Mouse (Mus musculus): ENCODE results near the gene Cd300lb. TPM values are rescaled to one million over a fixed set of nuclear protein-coding genes. Genes with fewer than 3 reads are reported as not detected.
A peak's percentile ranks its signal among the peaks of the same experiment; 100 is the strongest.

Cd300lb gene
- polyA plus RNA-seq, 1 experiment: 17.5 TPM

DNA sequence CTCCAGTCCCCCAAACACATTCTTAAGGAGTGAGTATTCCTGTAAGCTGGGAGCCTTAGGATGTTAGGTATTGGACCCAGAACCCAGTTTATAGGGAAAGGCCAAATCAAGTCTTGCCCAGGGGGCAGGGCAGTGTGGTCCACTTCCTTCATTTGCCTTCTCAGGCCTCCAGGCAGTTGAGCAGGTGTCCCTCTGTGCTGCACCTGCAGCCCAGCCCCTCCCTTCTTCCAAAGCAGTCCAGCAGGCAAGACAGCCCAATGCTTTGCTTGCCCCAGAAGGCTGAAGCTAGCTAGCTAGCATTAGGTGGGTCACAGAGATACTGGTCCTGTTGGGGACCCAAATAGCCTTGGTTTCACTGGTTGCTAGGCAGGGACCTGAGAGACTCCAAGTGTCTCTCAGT, 54.0 kb downstream of the Cd300lb start:
- TF ChIP-seq POLR2A (IDR thresholded peaks at IDR 0.05; ENCODE audit: borderline replicate concordance, control insufficient read depth, low read depth, low read length) (no peak), CTCF (IDR thresholded peaks at IDR 0.05; ENCODE audit: control insufficient read depth, insufficient read depth, low read length) (no peak)
- H3K27ac ChIP-seq (ENCODE audit: control insufficient read depth, insufficient read depth, low read depth, low read length, poor library complexity): peak overlapping the region; percentile 66
- H3K4me1 ChIP-seq (ENCODE audit: control insufficient read depth, insufficient read depth, low read length): peaks cover 20% of the 10 kb centered on the region
- no peak overlapping the region for H3K4me3 ChIP-seq (replicated peaks; ENCODE audit: control insufficient read depth, low read depth, low read length)

DNA sequence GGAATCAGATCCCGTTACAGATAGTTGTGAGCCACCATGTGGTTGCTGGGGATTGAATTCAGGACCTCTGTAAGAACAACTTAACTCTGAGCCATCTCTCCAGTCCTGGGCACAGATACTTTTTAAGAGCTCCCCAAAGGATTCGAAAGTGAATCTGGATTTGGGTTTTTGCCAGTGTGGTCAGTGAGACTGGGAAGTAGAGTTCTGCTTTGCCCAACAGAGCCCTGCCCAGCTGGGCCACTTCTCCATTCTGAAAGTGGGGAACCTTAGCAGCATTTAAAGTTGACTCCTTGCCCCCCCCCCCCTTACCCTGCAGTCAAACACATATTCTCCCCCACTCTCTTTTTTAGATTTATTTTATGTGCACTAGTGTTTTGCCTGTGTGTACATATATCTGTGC, 54.5 kb downstream of the Cd300lb start:
- TF ChIP-seq POLR2A (IDR thresholded peaks at IDR 0.05; ENCODE audit: borderline replicate concordance, control insufficient read depth, low read depth, low read length) (no peak), CTCF (IDR thresholded peaks at IDR 0.05; ENCODE audit: control insufficient read depth, insufficient read depth, low read length) (no peak)
- Histone ChIP-seq H3K4me3 (replicated peaks; ENCODE audit: control insufficient read depth, low read depth, low read length) (no peak overlapping the region), H3K4me1 (ENCODE audit: control insufficient read depth, insufficient read depth, low read length) (peaks cover 20% of the 10 kb centered on the region), H3K27ac (ENCODE audit: control insufficient read depth, insufficient read depth, low read depth, low read length, poor library complexity) (peak overlapping the region; percentile 66; the same call in 1 of the 2 replicates)
- WGBS: 13% methylated on average over 2 of the region's 2 CpGs

DNA sequence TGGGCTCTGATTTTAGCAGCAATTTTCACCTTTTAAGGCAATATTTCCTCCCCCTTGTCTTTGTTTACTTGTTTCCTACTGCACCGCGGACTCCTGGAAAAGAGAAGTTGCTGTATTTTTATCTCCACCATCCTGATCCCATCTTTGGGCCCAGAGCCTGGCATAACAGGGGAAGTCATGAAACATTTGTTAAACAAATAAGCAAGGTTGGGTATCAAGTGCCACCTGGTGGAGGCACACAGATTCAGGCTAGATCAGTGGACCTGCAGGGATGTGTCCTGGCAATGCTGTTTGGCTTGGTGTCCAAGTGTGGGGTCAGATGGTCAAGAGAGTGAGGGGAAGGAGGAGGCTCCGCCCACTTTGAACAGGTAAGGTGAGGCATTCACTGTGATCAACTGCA, 57.0 kb downstream of the Cd300lb start:
- no peak overlapping the region for H3K27ac ChIP-seq (ENCODE audit: control insufficient read depth, insufficient read depth, low read depth, low read length, poor library complexity)
- 23% methylated on average over 3 of the region's 3 CpGs for WGBS
- H3K4me3 ChIP-seq (replicated peaks; ENCODE audit: control insufficient read depth, low read depth, low read length): no peak overlapping the region
- H3K4me1 ChIP-seq (ENCODE audit: control insufficient read depth, insufficient read depth, low read length): peaks cover 12% of the 10 kb centered on the region
- no peak for TF ChIP-seq POLR2A (IDR thresholded peaks at IDR 0.05; ENCODE audit: borderline replicate concordance, control insufficient read depth, low read depth, low read length)
- TF ChIP-seq CTCF (IDR thresholded peaks at IDR 0.05; ENCODE audit: control insufficient read depth, insufficient read depth, low read length): peak; percentile 57

DNA sequence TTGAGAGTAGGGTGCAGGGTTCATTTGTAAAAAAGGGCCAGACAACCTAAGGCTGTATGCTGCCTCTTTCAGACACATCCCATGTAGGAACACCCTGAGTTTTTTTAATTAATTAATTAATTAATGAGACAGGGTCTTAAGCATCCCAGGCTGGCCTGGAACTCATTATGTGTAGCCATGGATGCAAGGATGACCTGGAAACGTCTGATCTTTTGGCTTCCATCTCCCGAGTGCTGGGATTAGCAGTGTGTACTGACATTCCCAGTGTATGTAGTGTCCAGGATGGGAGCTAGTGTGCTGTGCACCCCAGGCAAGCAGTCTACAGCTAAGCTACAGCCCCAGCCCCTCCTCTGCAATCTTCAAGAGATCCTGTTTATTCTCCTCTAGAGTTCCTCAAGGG, 57.6 kb downstream of the Cd300lb start:
- TF ChIP-seq POLR2A (IDR thresholded peaks at IDR 0.05; ENCODE audit: borderline replicate concordance, control insufficient read depth, low read depth, low read length): no peak
- no peak for TF ChIP-seq CTCF (IDR thresholded peaks at IDR 0.05; ENCODE audit: control insufficient read depth, insufficient read depth, low read length)
- Histone ChIP-seq H3K4me3 (replicated peaks; ENCODE audit: control insufficient read depth, low read depth, low read length) (no peak overlapping the region), H3K4me1 (ENCODE audit: control insufficient read depth, insufficient read depth, low read length) (peaks cover 12% of the 10 kb centered on the region), H3K27ac (ENCODE audit: control insufficient read depth, insufficient read depth, low read depth, low read length, poor library complexity) (no peak overlapping the region)
- 84% methylated on average over 2 of the region's 2 CpGs for WGBS

DNA sequence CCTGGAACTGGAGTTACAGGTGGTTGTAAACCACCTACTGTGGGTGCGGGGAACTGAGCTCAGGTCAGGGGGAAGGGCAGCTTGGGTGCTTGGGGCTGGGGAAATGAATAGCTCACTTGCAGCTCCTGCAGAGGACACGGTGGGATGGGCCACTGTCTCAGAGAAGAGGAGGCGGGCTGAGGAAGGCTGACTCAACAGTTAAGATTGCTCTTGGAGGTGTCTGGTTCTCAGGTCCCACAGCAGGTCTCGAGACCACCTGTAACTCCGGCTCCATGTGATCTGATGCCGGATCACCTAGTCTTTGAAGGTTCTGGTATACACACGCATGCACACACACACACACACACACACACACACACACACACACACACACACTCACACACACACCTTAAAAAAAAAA, 58.0 kb downstream of the Cd300lb start:
- Histone ChIP-seq H3K4me1 (ENCODE audit: control insufficient read depth, insufficient read depth, low read length) (peaks cover 12% of the 10 kb centered on the region), H3K4me3 (replicated peaks; ENCODE audit: control insufficient read depth, low read depth, low read length) (no peak overlapping the region), H3K27ac (ENCODE audit: control insufficient read depth, insufficient read depth, low read depth, low read length, poor library complexity) (peak overlapping the region; percentile 48; the same call in 1 of the 2 replicates)
- no peak for TF ChIP-seq POLR2A (IDR thresholded peaks at IDR 0.05; ENCODE audit: borderline replicate concordance, control insufficient read depth, low read depth, low read length)
- TF ChIP-seq CTCF (IDR thresholded peaks at IDR 0.05; ENCODE audit: control insufficient read depth, insufficient read depth, low read length): no peak
- 68% methylated on average over 7 of the region's 7 CpGs for WGBS

DNA sequence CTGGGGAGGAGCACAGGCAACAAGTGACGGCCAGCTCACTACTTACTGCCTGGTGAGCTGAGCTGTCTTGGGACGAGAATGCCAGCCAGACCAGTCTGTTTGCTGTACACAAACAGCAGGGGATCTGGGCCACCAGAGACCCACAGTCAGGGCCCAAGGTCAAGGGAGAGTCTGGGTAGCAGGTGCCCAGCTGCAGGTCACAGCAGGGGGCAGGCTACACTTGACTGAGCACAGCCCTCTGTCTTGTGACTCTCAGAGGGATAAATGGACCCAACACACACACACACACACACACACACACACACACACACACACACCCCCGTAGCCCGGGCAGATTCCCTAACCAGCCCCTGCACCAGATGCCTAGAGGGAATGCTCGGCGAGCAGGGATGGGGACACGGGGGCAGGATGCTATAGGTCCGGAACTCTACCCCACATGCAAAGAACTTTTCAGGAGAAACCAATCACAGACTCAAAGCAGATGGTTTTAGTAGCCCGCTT, 58.8 kb downstream of the Cd300lb start:
- H3K27ac ChIP-seq (ENCODE audit: control insufficient read depth, insufficient read depth, low read depth, low read length, poor library complexity): peak overlapping the region; percentile 64
- TF ChIP-seq POLR2A (IDR thresholded peaks at IDR 0.05; ENCODE audit: borderline replicate concordance, control insufficient read depth, low read depth, low read length) (no peak), CTCF (IDR thresholded peaks at IDR 0.05; ENCODE audit: control insufficient read depth, insufficient read depth, low read length) (no peak)
- 75% methylated on average over 9 of the region's 9 CpGs for WGBS
- H3K4me1 ChIP-seq (ENCODE audit: control insufficient read depth, insufficient read depth, low read length): peaks cover 11% of the 10 kb centered on the region
- H3K4me3 ChIP-seq (replicated peaks; ENCODE audit: control insufficient read depth, low read depth, low read length): no peak overlapping the region

DNA sequence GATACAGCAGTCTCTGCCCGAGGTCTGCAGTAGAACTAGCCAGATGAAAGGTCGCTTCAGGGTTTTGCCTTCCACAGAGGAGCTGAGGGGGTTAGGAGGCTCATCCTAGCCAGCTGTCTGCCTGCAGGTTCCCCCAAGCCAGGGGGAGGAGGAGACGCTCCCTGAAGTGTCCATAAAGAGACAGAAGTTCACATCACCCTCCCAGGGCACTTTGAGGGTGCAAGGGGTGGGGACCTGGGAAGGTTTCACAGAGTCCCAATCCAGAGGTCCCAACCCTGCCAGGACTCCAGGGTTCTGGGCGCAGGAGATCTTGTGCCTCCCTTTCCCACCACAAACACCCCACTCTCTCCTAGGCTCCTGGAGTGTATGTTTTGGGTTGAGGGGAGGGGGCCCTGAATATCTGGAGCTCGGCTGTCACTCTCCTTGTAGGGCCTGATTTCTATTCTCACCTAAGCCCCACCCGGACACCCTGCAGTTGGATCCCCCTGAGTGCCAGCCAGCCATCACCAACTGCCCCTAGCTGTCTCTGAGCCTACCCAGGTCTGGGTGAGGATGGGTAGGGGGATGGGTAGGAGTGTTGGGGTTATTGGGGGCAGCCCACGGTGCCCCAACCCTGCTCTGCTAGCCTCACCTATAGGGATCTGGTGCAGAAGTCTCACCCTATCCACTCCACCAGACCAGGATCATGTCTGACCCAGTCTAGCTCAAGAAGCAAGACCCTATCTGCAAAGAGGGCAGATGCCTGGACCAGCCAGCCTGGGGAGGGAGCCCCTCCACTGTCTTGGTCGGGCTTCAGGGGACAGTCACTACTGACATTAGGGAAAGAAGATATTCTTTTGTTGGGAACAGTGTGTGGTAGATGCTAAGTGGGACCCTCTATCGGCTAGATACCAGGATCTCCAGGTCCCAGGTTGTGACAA, 59.7 kb downstream of the Cd300lb start:
- Histone ChIP-seq H3K4me1 (ENCODE audit: control insufficient read depth, insufficient read depth, low read length) (peaks cover 7% of the 10 kb centered on the region; the same call in 1 of the 2 replicates), H3K4me3 (replicated peaks; ENCODE audit: control insufficient read depth, low read depth, low read length) (no peak overlapping the region), H3K27ac (ENCODE audit: control insufficient read depth, insufficient read depth, low read depth, low read length, poor library complexity) (peak overlapping the region; percentile 56; the same call in 1 of the 2 replicates)
- TF ChIP-seq POLR2A (IDR thresholded peaks at IDR 0.05; ENCODE audit: borderline replicate concordance, control insufficient read depth, low read depth, low read length) (no peak), CTCF (IDR thresholded peaks at IDR 0.05; ENCODE audit: control insufficient read depth, insufficient read depth, low read length) (no peak)
- WGBS: 75% methylated on average over 9 of the region's 9 CpGs

DNA sequence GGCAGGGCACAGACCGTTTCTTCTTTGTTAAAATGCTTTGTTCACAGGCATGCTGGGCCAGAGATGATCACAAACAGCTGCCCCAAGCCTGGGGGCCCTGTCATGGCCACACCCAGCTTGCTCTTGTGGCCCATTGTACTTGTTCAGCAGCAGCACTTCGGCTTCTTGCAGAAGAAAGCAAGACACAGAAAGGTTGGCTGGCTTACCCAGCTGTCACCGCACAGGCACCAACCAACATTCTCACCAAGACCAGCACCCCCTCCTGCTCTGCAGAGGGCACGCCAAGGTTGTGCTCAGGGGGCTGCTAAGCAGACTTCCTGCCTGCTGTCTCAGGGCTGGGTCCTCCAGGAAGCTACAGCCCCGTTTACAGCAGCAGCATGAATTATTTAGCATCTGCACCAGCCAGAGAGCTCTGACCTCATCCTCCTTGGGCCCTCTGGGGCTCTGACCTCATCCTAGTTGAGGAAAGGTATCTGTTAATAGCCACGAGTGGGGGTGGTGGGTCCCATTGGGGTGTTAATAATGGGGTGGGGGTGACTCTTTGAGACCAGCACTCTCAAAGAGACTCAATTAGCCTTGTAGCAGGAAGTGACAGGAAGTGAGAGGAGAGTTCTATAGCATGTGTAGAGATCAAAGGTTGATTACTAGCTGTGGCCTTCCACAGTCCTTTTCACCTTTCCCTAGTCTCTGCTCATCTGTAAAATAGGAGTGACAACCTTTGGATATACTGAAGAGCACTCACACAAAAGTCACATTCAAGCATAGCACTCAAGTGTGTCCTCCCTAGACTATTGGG, 61.0 kb downstream of the Cd300lb start:
- Histone ChIP-seq H3K4me3 (replicated peaks; ENCODE audit: control insufficient read depth, low read depth, low read length) (no peak overlapping the region), H3K27ac (ENCODE audit: control insufficient read depth, insufficient read depth, low read depth, low read length, poor library complexity) (peak overlapping the region; percentile 71), H3K4me1 (ENCODE audit: control insufficient read depth, insufficient read depth, low read length) (peaks cover 7% of the 10 kb centered on the region; the same call in 1 of the 2 replicates)
- 32% methylated on average over 6 of the region's 6 CpGs for WGBS
- no peak for TF ChIP-seq CTCF (IDR thresholded peaks at IDR 0.05; ENCODE audit: control insufficient read depth, insufficient read depth, low read length)
- no peak for TF ChIP-seq POLR2A (IDR thresholded peaks at IDR 0.05; ENCODE audit: borderline replicate concordance, control insufficient read depth, low read depth, low read length)

Other genes with a start within 250 kb of the Cd300lb start
- gene Dnaic2, start 207.0 kb downstream of the Cd300lb start, polyA plus RNA-seq (2011; ENCODE audit: insufficient read depth, insufficient read length, low replicate concordance, missing spikeins): not detected in 2 replicates
- gene Kif19a, start 169.0 kb downstream of the Cd300lb start, polyA plus RNA-seq (2011; ENCODE audit: insufficient read depth, insufficient read length, low replicate concordance, missing spikeins): 0.84 and 6.3 TPM in 2 replicates
- not detected in 2 replicates for gene Btbd17, start 138.4 kb downstream of the Cd300lb start, polyA plus RNA-seq (2011; ENCODE audit: insufficient read depth, insufficient read length, low replicate concordance, missing spikeins)
- not detected in 2 replicates for gene Gpr142, start 135.5 kb downstream of the Cd300lb start, polyA plus RNA-seq (2011; ENCODE audit: insufficient read depth, insufficient read length, low replicate concordance, missing spikeins)
- gene Gprc5c, start 83.2 kb downstream of the Cd300lb start, polyA plus RNA-seq (2011; ENCODE audit: insufficient read depth, insufficient read length, low replicate concordance, missing spikeins): 1.1 and 1.4 TPM in 2 replicates
- 4.7 and 15.1 TPM in 2 replicates for gene Cd300a, start 44.3 kb downstream of the Cd300lb start, polyA plus RNA-seq (2011; ENCODE audit: insufficient read depth, insufficient read length, low replicate concordance, missing spikeins)
- 4.0 and 12.7 TPM in 2 replicates for gene Cd300c, start 34.8 kb upstream of the Cd300lb start, polyA plus RNA-seq (2011; ENCODE audit: insufficient read depth, insufficient read length, low replicate concordance, missing spikeins)
- 5.2 and 10.5 TPM in 2 replicates for gene Cd300ld, start 55.5 kb upstream of the Cd300lb start, polyA plus RNA-seq (2011; ENCODE audit: insufficient read depth, insufficient read length, low replicate concordance, missing spikeins)
- 5.5 and 21.7 TPM in 2 replicates for gene Cd300c2, start 67.5 kb upstream of the Cd300lb start, polyA plus RNA-seq (2011; ENCODE audit: insufficient read depth, insufficient read length, low replicate concordance, missing spikeins)
- not detected in 2 replicates for gene Cd300ld2, start 81.8 kb upstream of the Cd300lb start, polyA plus RNA-seq (2011; ENCODE audit: insufficient read depth, insufficient read length, low replicate concordance, missing spikeins)
- gene Cd300ld4, start 92.6 kb upstream of the Cd300lb start, polyA plus RNA-seq (2011; ENCODE audit: insufficient read depth, insufficient read length, low replicate concordance, missing spikeins): 1.8 TPM in 1 of 2 replicates, not detected in the other
- gene Cd300ld5, start 103.4 kb upstream of the Cd300lb start, polyA plus RNA-seq (2011; ENCODE audit: insufficient read depth, insufficient read length, low replicate concordance, missing spikeins): 1.8 TPM in 1 of 2 replicates, not detected in the other
- 1.8 and 3.9 TPM in 2 replicates for gene Cd300ld3, start 114.0 kb upstream of the Cd300lb start, polyA plus RNA-seq (2011; ENCODE audit: insufficient read depth, insufficient read length, low replicate concordance, missing spikeins)
- not detected in 2 replicates for gene Cd300e, start 127.8 kb upstream of the Cd300lb start, polyA plus RNA-seq (2011; ENCODE audit: insufficient read depth, insufficient read length, low replicate concordance, missing spikeins)
- 5.3 and 11.6 TPM in 2 replicates for gene Rab37, start 157.0 kb upstream of the Cd300lb start, polyA plus RNA-seq (2011; ENCODE audit: insufficient read depth, insufficient read length, low replicate concordance, missing spikeins)
- 39.9 and 79.7 TPM in 2 replicates for gene Cd300lf, start 199.6 kb upstream of the Cd300lb start, polyA plus RNA-seq (2011; ENCODE audit: insufficient read depth, insufficient read length, low replicate concordance, missing spikeins)
- 21.9 and 51.0 TPM in 2 replicates for gene Slc9a3r1, start 229.0 kb upstream of the Cd300lb start, polyA plus RNA-seq (2011; ENCODE audit: insufficient read depth, insufficient read length, low replicate concordance, missing spikeins)